Mouse (Mus musculus) cerebellum, adult 9-10 months (tissue): Measurements from ENCODE around the gene Mgat4b.

ENCODE experiments used
- DNase-seq: peaks from one replicate; pipeline ENCODE4 v3.0.0; 2022

Mgat4b gene

DNA sequence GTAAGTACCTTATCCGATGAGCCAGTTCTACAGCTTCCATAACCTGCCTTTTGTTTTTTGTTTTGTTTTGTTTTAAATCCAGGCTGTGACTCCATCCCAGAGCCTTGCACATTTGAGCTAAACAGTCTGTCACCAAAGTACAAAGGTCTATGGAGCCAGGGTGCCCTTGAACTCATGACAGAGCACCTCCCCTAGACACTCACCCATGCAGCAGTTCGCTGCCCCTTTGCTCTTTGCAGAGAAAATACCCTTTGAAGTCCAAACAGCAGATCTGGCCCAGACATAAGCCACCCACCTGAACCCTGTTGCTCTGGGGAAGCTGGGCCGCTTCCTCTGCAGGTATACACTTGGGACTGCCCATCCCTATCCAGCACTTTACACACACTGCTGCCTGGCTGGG lies 9.1 kb upstream of the Mgat4b start:
- DNase-seq: no peak

- DNase-seq: no peak
These were observed 7.3 kb upstream of the Mgat4b start for GRCm38 (mm10) chr11:50203302-50203827.

DNA sequence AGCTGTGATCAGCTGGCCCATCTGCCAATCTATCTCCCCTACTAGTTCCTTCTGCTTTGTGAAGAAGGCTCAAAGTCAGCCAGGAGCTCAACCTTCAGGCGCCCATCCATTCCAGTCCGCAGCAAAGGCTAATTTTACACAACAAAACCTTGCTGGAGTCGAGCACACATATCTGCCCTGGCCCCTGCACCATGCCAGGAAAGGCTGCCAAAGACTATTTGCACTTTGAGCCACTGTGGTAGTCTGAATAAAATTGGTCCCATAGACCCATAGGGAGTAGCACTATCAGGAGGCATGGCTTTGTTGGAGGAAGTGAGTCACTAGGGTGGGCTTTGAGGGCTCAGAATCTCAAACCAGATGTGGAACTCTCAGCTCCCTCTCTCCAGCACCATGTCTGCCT lies 5.3 kb upstream of the Mgat4b start:
- DNase-seq: no peak

DNA sequence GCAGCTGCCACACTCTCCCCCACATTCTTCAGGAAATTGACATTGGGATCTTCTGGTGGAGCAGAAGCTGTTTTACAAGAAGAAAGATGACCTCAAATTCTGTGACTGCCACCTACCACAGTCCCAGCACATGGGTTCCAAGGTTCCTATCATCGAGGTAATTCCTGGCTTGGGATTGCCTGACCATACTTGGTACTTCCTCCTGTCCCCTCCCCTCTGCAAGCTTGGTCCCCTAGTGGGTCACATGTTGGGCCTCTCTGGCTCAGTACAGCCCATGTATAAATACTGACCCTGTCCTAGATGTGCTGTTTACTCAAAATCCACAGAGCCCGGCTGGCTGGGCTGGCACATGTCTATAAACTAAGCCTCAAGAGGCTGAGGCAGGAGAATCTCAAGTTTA lies 4.7 kb upstream of the Mgat4b start:
- no peak for DNase-seq

- no peak for DNase-seq
These were observed 3.3 kb upstream of the Mgat4b start for GRCm38 (mm10) chr11:50207344-50207743.

GRCm38 (mm10) chr11:50208039-50208438 lies 2.7 kb upstream of the Mgat4b start:
- DNase-seq: no peak

- DNase-seq: peak; percentile 96
These were observed 587 bp upstream of the Mgat4b start for GRCm38 (mm10) chr11:50210101-50210504.

DNA sequence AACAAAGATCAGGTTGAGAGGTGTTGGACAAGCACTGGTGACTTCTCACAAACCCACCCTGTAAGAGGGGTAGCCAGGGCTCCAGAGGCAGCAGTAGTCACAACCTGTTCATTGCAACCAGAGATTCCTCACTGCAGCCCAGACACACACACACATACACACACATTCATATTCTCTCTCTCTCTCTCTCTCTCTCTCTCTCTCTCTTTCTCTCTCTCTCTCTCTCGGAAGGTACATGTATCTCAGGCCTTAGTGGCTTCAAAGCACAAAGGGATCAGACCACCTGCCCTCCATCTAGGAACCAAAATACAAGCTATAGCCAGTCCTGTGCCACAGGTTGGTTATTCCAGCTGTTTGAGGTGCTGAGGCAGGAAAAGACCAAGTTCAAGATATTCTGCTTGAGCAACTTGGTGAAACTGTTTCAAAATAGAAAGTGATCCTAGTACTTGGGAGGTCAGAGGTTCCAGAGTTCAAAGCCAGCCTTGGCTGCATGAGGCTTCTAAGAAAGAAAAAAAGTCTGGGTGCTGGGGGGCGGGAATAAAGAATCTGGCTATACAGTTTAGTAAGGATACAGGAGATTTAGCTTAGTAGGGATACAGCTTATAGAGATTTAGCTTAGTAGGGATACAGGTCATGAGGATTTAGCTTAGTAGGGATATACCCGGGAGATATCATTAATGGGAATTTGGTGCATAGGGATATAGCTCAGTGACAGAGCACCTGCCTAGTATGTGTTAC lies 801 bp downstream of the Mgat4b start:
- DNase-seq: peak; percentile 46

DNA sequence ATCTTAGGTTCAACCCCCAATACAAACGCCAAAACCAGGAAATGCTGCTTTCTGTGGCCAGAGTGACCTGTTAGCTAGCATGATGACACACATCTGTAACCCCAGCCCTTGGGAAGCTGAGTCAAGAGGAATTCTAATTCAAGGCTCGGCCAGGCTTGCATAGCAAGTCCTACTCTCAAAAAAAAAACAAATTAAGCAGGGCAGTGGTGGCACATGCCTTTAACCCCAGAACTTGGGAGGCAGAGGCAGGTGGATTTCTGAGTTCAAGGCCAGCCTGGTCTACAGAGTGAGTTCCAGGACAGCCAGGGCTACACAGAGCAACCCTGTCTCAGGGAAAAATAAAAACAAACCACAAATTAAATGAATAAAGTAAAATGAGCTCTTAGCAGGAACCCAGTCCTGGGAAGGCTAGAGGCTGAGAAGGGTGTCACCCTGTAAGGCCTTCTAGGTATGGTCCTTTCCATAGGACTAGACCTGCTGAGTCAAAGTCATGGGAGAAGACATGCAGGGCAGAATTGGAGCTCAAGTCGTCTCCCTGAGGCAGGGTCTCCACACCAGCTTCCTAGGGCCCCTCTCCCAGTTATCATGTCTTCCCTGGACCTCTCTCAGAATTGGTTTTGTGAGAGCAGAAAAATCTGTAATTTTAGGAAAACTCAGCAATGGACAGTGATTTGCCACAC lies 1.5 kb downstream of the Mgat4b start:
- peak; percentile 37 for DNase-seq

DNA sequence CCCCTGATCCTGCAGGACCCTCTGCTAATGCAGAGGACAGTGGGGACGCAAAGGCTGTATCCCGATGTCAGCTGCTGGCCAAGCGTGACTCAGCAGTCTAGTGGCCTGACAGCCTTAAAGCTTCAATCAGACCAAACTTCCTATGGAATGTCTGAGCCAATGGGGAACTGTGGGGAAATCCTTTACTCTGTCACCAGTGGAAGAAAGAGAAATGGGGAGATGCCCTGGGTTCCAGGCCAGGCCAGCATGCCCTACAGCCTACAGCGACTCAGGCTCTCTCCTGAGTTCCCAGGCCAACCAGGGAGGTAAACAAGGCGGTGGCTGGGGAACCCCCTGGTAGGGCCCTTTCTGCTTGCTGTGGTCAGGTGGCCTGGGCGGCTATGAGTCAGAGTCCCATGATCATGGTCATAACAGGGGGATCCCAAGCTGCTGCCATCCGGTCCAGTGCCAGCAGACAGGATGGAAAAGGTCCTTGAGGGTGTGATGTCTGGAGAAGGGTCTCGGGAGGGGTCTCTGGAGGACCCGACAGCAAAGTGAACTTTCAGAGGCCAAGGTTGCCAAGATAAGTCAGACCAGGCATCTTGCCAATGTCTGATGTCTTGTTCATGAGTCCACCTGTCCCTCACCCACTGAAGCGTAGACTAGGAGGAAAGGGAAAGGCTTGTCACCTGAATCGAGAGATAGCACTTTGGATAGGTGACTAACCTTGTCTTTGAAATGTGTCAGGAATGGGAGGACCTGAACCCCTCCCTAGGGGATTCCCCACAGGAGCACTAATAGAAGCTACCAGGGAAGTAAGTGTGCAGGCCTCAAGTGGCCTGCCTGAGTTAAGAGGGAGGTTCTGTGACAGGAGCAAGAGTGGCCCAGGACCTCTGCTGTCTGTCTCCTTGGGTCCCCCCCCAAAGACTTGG lies 2.4 kb downstream of the Mgat4b start:
- peak; percentile 76 for DNase-seq

- DNase-seq: no peak
These were observed 3.9 kb downstream of the Mgat4b start for GRCm38 (mm10) chr11:50214631-50215030.

DNA sequence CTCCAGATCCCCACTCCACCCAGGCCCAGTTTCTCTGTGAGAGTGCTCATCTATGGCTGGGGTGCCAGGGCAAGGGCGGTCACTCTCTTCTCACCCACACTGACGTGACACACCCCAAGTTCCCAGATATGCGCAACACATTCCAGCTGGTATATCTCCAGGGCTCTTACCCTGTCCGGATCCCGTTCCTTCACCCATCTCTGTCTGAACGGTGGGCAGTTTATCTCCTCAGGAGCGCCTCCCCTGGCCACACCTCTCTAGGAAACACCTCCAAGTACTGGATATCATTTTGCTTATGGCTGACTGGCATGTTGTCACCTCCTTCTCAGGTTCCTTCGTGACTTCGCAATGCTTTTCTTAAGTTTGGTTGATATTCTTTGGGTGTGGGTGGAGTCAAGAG lies 4.9 kb downstream of the Mgat4b start:
- DNase-seq: no peak

DNA sequence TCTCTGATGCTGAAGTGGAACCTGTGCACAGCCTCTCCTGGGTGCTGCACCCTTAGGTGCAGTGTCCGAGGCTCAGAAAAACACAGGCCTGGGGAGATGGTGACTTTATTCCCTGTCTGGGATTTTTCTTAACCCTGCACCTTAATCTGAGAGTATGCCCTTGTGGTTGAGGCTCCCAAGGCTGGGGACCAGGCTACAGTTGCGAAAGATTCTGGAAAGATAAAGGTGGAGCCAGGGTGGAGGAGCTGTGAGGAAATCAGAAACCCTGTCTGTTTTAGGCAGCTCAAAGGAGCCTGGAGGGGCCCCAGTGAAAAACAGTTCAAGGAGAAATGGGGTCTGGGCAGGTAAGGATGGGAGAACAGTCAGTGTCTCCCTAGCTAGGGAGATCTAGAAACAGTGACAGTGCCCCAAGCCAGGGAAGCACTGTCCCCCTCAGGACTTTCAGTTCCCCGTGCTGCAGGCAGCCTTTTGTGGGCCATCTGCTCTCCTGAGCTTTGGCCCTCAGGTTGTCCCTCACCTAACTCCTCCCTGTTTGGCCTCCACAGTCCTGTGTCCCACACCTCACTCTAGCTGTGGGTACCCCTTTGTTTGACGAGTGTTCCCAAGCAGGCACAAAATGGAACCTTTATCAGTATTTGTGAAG lies 6.2 kb downstream of the Mgat4b start:
- DNase-seq: no peak

GRCm38 (mm10) chr11:50217811-50218210 lies 7.1 kb downstream of the Mgat4b start:
- DNase-seq: peak; percentile 51

DNA sequence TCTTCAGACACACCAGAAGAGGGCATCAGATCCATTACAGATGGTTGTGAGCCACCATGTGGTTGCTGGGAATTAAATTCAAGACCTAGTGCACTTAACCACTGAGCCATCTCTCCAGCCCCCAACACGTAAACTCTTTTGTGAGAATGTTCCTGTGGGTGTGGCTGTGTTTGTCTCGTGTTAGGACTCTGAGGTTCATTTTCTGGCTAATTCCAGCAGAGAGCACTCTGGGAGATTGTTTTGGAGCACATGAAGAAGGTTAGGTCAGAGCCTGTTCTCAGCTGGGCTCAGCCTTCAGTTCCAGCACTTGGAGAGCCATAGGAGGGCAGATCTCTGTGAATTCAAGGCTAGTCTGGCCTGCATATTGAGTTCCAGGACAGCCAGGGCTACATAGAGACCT lies 9.1 kb downstream of the Mgat4b start:
- peak; percentile 28 for DNase-seq

DNA sequence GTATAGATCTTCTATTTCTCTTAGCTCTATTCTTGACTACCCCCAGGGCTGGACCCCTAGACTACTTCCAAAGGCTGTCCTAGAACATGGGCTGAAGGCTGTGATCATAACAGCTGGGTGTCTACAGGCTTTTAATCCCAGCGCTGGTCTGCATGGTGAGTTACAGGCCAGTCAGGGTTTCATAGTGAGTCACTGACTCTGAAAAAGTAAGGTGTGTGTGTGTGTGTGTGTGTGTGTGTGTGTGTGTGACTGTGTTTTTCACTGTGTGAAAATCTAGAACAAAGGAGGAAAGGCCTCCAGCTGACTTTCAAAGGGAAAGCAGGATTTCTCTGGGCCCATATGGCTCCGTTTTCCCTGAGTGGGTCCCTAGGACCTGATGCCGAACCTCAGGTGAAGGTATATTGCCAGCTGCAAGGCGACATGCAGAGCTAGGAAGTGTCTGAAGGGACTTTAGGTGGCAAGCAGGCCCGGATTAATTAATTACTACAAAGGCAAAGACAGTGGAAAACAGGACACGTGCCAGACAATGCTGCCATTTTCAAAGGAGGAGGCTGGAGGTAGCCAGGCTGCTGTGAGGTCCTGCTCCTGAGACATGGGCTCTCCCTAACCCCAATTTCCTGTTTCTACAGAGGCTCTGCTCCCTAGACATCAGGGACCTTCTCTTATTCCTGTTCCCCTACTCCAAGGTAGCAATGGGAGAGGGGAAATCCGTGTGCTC lies 12.0 kb downstream of the Mgat4b start:
- peak; percentile 37 for DNase-seq

- peak; percentile 61 for DNase-seq
These were observed 13.3 kb downstream of the Mgat4b start for GRCm38 (mm10) chr11:50223783-50224662.

- peak; percentile 87 for DNase-seq
These were observed 14.2 kb downstream of the Mgat4b start for GRCm38 (mm10) chr11:50224671-50225530.

DNA sequence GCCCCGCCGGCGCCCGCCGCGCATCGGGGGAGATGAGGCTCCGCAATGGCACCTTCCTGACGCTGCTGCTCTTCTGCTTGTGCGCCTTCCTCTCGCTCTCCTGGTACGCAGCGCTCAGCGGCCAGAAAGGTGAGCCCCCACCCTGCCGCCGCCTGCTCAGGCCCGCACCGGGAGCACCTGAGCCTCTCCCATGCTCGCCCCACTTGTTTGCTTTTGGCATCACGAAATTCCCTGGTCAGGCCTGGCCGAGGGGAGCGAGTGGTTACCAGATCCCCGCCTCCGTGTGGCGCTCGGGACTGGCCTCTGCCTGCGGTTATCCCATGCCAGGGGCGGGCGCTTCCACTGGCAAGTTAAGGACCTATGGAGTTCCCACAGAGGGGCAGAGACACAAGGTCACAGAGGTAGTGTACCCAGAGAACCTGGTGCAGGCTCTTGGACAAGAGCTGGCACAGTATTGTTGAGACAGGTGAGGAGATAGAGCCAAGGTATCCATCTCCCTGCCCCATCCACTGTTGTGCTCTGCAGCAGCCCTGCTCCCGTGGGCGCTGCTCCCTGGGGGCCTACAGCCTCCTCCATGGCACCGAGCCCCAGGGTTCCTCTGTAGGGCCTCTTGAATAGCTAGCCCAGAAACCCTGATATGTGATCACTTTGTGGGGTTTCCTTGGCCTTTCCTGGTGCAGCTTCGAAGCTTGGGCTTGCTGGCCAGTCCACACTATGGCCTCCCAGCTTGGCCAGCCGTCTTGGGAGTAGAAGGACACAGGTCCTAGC lies 15.1 kb downstream of the Mgat4b start:
- DNase-seq: peak; percentile 76
